Mouse (Mus musculus) liver, postnatal 0 days (tissue): ENCODE data around the gene Il11.

ENCODE experiments used
- CTCF ChIP-seq: sonication (generic); IDR thresholded peaks from 2 replicates; pipeline ENCODE4 v1.5.1; 2016; ENCODE audit warnings: antibody characterized with exemption, low read depth
- EP300 ChIP-seq: IDR thresholded peaks from 2 replicates; pipeline ENCODE4 v1.6.1; 2016; ENCODE audit warnings: antibody characterized with exemption, low read depth, mild to moderate bottlenecking

- TF ChIP-seq CTCF (no peak), EP300 (no peak)
Observed at GRCm38 (mm10) chr7:4776861-4777830, 5.5 kb downstream of the Il11 start.
